Mouse (Mus musculus) thymus, adult 2 months (tissue): ENCODE measurements around the gene Xpnpep1.

Source experiments
- CTCF ChIP-seq: fragments of 200-500 bp; IDR thresholded peaks from 2 replicates; pipeline ENCODE4 v1.5.1; 2012; ENCODE audit warnings: mild to moderate bottlenecking, control low read depth, low read length, moderate library complexity, borderline replicate concordance; ENCODE audit not compliant: control insufficient read depth, poor library complexity, insufficient read depth; ENCODE audit errors: extremely low read depth
- POLR2A ChIP-seq: fragments of 200-500 bp; IDR thresholded peaks from 2 replicates; pipeline ENCODE4 v1.6.1; 2012; ENCODE audit warnings: mild to moderate bottlenecking, low read length, control low read depth, moderate library complexity; ENCODE audit not compliant: control insufficient read depth, poor library complexity, insufficient read depth; ENCODE audit errors: extremely low read depth

DNA sequence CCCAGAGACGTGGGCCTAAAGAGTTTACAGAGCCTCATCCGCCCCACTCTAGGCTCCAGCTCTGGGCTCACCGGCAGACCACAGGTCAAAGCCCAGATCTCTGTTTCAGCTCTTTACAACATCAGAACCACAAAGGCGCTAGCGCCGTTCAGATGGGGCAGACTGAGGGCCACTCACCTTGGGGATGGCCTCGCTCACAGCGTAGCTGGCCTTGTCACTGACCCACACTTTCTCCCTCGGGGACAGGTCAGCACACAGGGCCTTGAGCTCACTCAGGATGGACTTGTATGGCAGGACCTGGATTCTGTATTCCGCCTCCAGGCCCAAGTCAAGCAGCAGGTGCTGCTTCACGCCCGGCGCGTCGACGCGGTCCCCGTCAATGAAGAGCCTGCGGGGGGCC, 34.0 kb downstream of the Xpnpep1 start:
- TF ChIP-seq POLR2A (no peak), CTCF (no peak)
